Mouse (Mus musculus) megakaryocyte, embryonic 14.5 days (primary cell): ENCODE measurements around the gene Igsf8.

Source experiments
- FLI1 ChIP-seq: IDR thresholded peaks from 2 replicates; pipeline ENCODE4 v1.6.1; 2012; ENCODE audit warnings: low read length, inconsistent platforms, mixed read lengths
- GATA1 ChIP-seq: IDR thresholded peaks from 3 replicates; pipeline ENCODE4 v1.6.1; 2012; ENCODE audit warnings: mixed read lengths, low read length, inconsistent platforms, borderline replicate concordance

DNA sequence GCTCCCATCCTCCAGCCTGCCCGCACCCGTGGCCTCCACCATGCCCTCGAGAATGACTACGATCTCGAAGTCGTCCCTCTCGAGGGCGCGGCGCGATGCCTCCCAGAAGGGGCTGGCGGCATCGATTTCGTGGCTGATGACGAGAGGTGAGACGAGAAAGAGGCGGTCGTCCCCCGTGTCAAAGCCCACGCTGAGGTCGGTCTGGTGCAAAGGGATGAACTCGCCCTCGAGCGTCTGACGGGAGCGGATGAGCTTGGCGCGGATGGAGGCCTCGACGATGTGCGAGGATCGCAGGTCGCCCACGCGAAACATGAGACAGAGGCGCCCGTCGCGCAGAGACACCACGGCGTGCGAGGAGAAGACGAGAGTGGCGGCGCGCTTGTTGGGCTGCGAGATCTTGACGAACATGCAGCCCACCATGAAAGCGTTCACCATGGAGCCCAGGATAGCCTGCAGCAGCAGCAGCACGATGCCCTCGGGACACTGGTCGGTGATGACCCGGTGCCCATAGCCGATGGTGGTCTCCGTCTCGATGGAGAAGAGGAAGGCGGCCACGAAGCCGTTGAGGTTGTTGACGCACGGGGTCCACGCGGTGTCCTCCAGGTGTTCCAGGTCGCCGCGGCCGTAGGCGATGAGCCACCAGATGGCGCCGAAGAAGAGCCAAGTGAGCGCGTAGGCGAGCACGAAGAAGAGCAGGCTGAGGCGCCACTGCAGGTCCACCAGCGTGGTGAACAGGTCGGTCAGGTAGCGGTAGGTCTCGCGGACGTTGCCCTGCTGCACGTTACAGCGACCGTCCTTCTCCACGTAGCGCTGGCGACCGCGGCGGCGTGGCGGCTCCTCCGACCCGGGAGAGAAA is 64.5 kb downstream of the Igsf8 start:
- TF ChIP-seq FLI1 (no peak), GATA1 (no peak)
